Mouse (Mus musculus) thymus, adult 2 months (tissue): ENCODE data around the gene Rpp21. TPM values are rescaled to one million over a fixed set of nuclear protein-coding genes. Genes with fewer than 3 reads are reported as not detected.

Experiments
- DNase-seq: peaks from one replicate; pipeline ENCODE4 v3.0.0; 2021
- H3K27ac ChIP-seq: fragments of 200-500 bp; 2 replicates; pipeline ENCODE4 v1.5.1; 2012; ENCODE audit warnings: low read length, control low read depth; ENCODE audit not compliant: control insufficient read depth, insufficient read depth
- H3K27me3 ChIP-seq: fragments of 200-500 bp; 2 replicates; pipeline ENCODE4 v1.6.1; 2012; ENCODE audit warnings: mild to moderate bottlenecking, low read length, moderate library complexity, mixed read lengths; ENCODE audit not compliant: control insufficient read depth, insufficient read depth
- H3K36me3 ChIP-seq: fragments of 200-500 bp; 2 replicates; pipeline ENCODE4 v1.6.1; 2012; ENCODE audit warnings: mild to moderate bottlenecking, low read length, moderate library complexity; ENCODE audit not compliant: control insufficient read depth, insufficient read depth
- H3K4me1 ChIP-seq: fragments of 200-500 bp; replicated peaks from 2 replicates; pipeline ENCODE4 v1.6.1; 2012; ENCODE audit warnings: low read length; ENCODE audit not compliant: control insufficient read depth, insufficient read depth
- H3K4me3 ChIP-seq: fragments of 200-500 bp; 2 replicates; pipeline ENCODE4 v1.5.1; 2012; ENCODE audit warnings: mild to moderate bottlenecking, low read length, control low read depth, moderate library complexity; ENCODE audit not compliant: control insufficient read depth, insufficient read depth
- CTCF ChIP-seq: fragments of 200-500 bp; IDR thresholded peaks from 2 replicates; pipeline ENCODE4 v1.5.1; 2012; ENCODE audit warnings: mild to moderate bottlenecking, control low read depth, low read length, moderate library complexity, borderline replicate concordance; ENCODE audit not compliant: control insufficient read depth, poor library complexity, insufficient read depth; ENCODE audit errors: extremely low read depth
- POLR2A ChIP-seq: fragments of 200-500 bp; IDR thresholded peaks from 2 replicates; pipeline ENCODE4 v1.6.1; 2012; ENCODE audit warnings: mild to moderate bottlenecking, low read length, control low read depth, moderate library complexity; ENCODE audit not compliant: control insufficient read depth, poor library complexity, insufficient read depth; ENCODE audit errors: extremely low read depth
- WGBS: fragments of 180-500 bp; shearing (Covaris S2); methylation state at CpG from one replicate; pipeline ENCODE4 v1.1.7; 2018; 5-methylcytosine and 5-hydroxymethylcytosine counted together
- polyA plus RNA-seq: library from polyadenylated mRNA; depleted of rRNA; stranded (reverse); fragments of >200 nt; gene quantifications from 2 replicates; pipeline ENCODE4 v1.2.3, GENCODE M21; 2012; rRNA removed

Rpp21 gene
- polyA plus RNA-seq, 1 experiment = 160 TPM

- TF ChIP-seq POLR2A (no peak), CTCF (no peak)
- H3K4me3 ChIP-seq = no peak overlapping the region
- no peak for DNase-seq
- peaks cover 12% of the 10 kb centered on the region for H3K27me3 ChIP-seq
- peaks cover 6% of the 10 kb centered on the region for H3K4me1 ChIP-seq
- no peak overlapping the region for H3K27ac ChIP-seq
- WGBS = 41% methylated on average over 3 of the region's 3 CpGs
- H3K36me3 ChIP-seq = no peaks in the 10 kb centered on the region
Observed at GRCm38 (mm10) chr17:36224451-36224850, 33.4 kb downstream of the Rpp21 start.

DNA sequence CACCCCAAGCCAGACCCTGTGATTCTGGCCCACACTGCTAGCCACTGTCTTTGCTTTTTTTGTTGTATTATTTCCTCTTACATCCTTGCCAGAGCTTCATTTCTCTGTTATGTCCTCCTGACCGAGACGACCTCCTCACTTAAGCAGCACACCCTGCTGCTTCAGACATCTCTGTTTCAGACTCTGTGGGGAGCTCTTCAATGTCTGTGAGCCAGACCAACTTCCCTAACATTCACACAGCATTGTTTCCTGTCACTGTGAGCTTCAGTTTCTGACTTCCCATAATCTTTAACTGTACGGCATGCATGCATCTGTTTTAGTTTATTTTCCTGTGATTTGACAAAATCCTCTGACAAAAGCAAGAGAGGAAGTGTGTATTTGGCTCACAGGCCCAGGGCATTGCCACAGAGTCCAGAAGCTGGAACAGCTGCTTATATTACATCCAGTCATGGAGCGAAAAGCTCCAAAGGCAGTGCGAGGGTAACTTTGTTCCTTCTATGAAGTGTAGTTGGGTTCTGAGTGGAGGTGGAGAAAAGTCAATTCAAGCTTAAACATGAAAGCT lies 39.2 kb downstream of the Rpp21 start:
- no peak overlapping the region for H3K27ac ChIP-seq
- H3K4me3 ChIP-seq = no peak overlapping the region
- H3K4me1 ChIP-seq = 0 out of 2 replicates have a peak, but pooled peaks cover 7% of the 10 kb centered on the region
- no peaks in the 10 kb centered on the region for H3K36me3 ChIP-seq
- peaks cover 16% of the 10 kb centered on the region for H3K27me3 ChIP-seq
- no peak for DNase-seq
- 46% methylated on average over 5 of the region's 5 CpGs for WGBS
- TF ChIP-seq POLR2A = no peak
- TF ChIP-seq CTCF = no peak

- TF ChIP-seq POLR2A (no peak), CTCF (no peak)
- Histone ChIP-seq H3K27ac (no peak overlapping the region), H3K27me3 (peaks cover 12% of the 10 kb centered on the region; the same call in 1 of the 2 replicates), H3K4me1 (0 out of 2 replicates have a peak, but pooled peaks cover 7% of the 10 kb centered on the region), H3K4me3 (no peak overlapping the region), H3K36me3 (no peaks in the 10 kb centered on the region)
- DNase-seq = no peak
- 9% methylated on average over 20 of the region's 20 CpGs for WGBS
Observed at GRCm38 (mm10) chr17:36215586-36215985, 42.3 kb downstream of the Rpp21 start.

GRCm38 (mm10) chr17:36206846-36207245 lies 51.0 kb downstream of the Rpp21 start:
- no peak overlapping the region for H3K4me3 ChIP-seq
- H3K36me3 ChIP-seq = no peaks in the 10 kb centered on the region
- TF ChIP-seq CTCF (no peak), POLR2A (no peak)
- peaks cover 10% of the 10 kb centered on the region; the same call in 1 of the 2 replicates for H3K4me1 ChIP-seq
- no peak overlapping the region for H3K27ac ChIP-seq
- DNase-seq = no peak
- no peaks in the 10 kb centered on the region; the same call in 1 of the 2 replicates for H3K27me3 ChIP-seq

- Histone ChIP-seq H3K4me1 (peaks cover 10% of the 10 kb centered on the region; the same call in 1 of the 2 replicates), H3K36me3 (no peaks in the 10 kb centered on the region), H3K27ac (no peak overlapping the region), H3K27me3 (no peaks in the 10 kb centered on the region; the same call in 1 of the 2 replicates), H3K4me3 (peak overlapping the region; percentile 39)
- TF ChIP-seq CTCF (no peak), POLR2A (no peak)
- DNase-seq = no peak
- WGBS = 2% methylated on average over 41 of the region's 41 CpGs
Observed at GRCm38 (mm10) chr17:36205862-36206261, 52.0 kb downstream of the Rpp21 start.

Other genes with a start within 250 kb of the Rpp21 start
- 15.0 and 20.4 TPM in 2 replicates for gene H2-T24, start 237.5 kb downstream of the Rpp21 start, polyA plus RNA-seq
- 380 and 457 TPM in 2 replicates for gene H2-T23, start 225.2 kb downstream of the Rpp21 start, polyA plus RNA-seq
- gene H2-T22, start 215.3 kb downstream of the Rpp21 start, polyA plus RNA-seq = 105 and 119 TPM in 2 replicates
- gene Gm6034, start 215.1 kb downstream of the Rpp21 start, polyA plus RNA-seq = 0.22 TPM in 1 of 2 replicates, not detected in the other
- 0.39 and 0.61 TPM in 2 replicates for gene Gm11127, start 199.7 kb downstream of the Rpp21 start, polyA plus RNA-seq
- gene Gm19684, start 136.4 kb downstream of the Rpp21 start, polyA plus RNA-seq = 1.4 and 1.7 TPM in 2 replicates
- gene Gm7030, start 128.6 kb downstream of the Rpp21 start, polyA plus RNA-seq = 1.7 and 2.4 TPM in 2 replicates
- gene Gm8909, start 89.5 kb downstream of the Rpp21 start, polyA plus RNA-seq = 20.1 and 20.8 TPM in 2 replicates
- gene H2-T3, start 67.8 kb downstream of the Rpp21 start, polyA plus RNA-seq = 1.7 and 2.5 TPM in 2 replicates
- 51.1 and 56.1 TPM in 2 replicates for gene Trim39, start 14.2 kb upstream of the Rpp21 start, polyA plus RNA-seq
- gene H2-M10.2, start 28.4 kb upstream of the Rpp21 start, polyA plus RNA-seq = not detected in 2 replicates
- gene H2-M10.1, start 68.1 kb upstream of the Rpp21 start, polyA plus RNA-seq = 0.10 and 0.13 TPM in 2 replicates
- gene H2-M10.3, start 110.3 kb upstream of the Rpp21 start, polyA plus RNA-seq = not detected in 2 replicates
- not detected in 2 replicates for gene H2-M10.4, start 204.3 kb upstream of the Rpp21 start, polyA plus RNA-seq